Mouse (Mus musculus) kidney, adult 8-10 months (tissue): ENCODE data around the gene Fez2.

ENCODE experiments used
- DNase-seq, 2 experiments: peaks; one replicate each; pipeline ENCODE4 v3.0.0; 2022

The Fez2 gene

GRCm38 (mm10) chr17:78407581-78407980 lies 10.4 kb downstream of the Fez2 start:
- DNase-seq = peak; percentile 44 to 56

- DNase-seq = no peak
Measured at GRCm38 (mm10) chr17:78406854-78407253, 11.1 kb downstream of the Fez2 start.

GRCm38 (mm10) chr17:78405336-78405735 lies 12.6 kb downstream of the Fez2 start:
- no peak for DNase-seq

- DNase-seq = no peak
Measured at GRCm38 (mm10) chr17:78403804-78404203, 14.1 kb downstream of the Fez2 start.

GRCm38 (mm10) chr17:78403229-78403628 lies 14.7 kb downstream of the Fez2 start:
- no peak for DNase-seq

- DNase-seq = no peak
Measured at GRCm38 (mm10) chr17:78402174-78402573, 15.8 kb downstream of the Fez2 start.

GRCm38 (mm10) chr17:78401713-78402112 lies 16.2 kb downstream of the Fez2 start:
- DNase-seq = no peak

GRCm38 (mm10) chr17:78401311-78401710 lies 16.6 kb downstream of the Fez2 start:
- peak; percentile 42 to 57 for DNase-seq

GRCm38 (mm10) chr17:78400130-78400840 lies 17.7 kb downstream of the Fez2 start:
- DNase-seq = peak in 1 of 2 experiments; percentile 32

GRCm38 (mm10) chr17:78392401-78393087 lies 25.4 kb downstream of the Fez2 start:
- DNase-seq = no peak

GRCm38 (mm10) chr17:78389573-78389972 lies 28.4 kb downstream of the Fez2 start:
- no peak for DNase-seq

GRCm38 (mm10) chr17:78388101-78388847 lies 29.7 kb downstream of the Fez2 start:
- DNase-seq = peak; percentile 40 to 51

GRCm38 (mm10) chr17:78387665-78388064 lies 30.3 kb downstream of the Fez2 start:
- DNase-seq = no peak

- no peak for DNase-seq
Measured at GRCm38 (mm10) chr17:78382321-78382720, 35.6 kb downstream of the Fez2 start.

GRCm38 (mm10) chr17:78379730-78380245 lies 38.2 kb downstream of the Fez2 start:
- no peak for DNase-seq

GRCm38 (mm10) chr17:78379079-78379729 lies 38.7 kb downstream of the Fez2 start:
- DNase-seq = no peak

- DNase-seq = no peak
Measured at GRCm38 (mm10) chr17:78376587-78376986, 41.4 kb downstream of the Fez2 start.

- no peak for DNase-seq
Measured at GRCm38 (mm10) chr17:78374756-78375155, 43.2 kb downstream of the Fez2 start.

GRCm38 (mm10) chr17:78373849-78374248 lies 44.1 kb downstream of the Fez2 start:
- no peak for DNase-seq

- DNase-seq = no peak
Measured at GRCm38 (mm10) chr17:78373174-78373573, 44.8 kb downstream of the Fez2 start.

- no peak for DNase-seq
Measured at GRCm38 (mm10) chr17:78370445-78370844, 47.5 kb downstream of the Fez2 start.

GRCm38 (mm10) chr17:78368481-78368880 lies 49.5 kb downstream of the Fez2 start:
- no peak for DNase-seq

GRCm38 (mm10) chr17:78366070-78366469 lies 51.9 kb downstream of the Fez2 start:
- DNase-seq = no peak
